Mouse (Mus musculus) lung, embryonic 16.5 days (tissue): ENCODE measurements around the gene Drc1. TPM values are rescaled to one million over a fixed set of nuclear protein-coding genes. Genes with fewer than 3 reads are reported as not detected.
A peak's percentile ranks its signal among the peaks of the same experiment; 100 is the strongest.

ENCODE experiments used
- ATAC-seq: fragments of 200-750 bp; cut with Nextera tagmentation; 2 replicates; pipeline ENCODE4 v1.8.0; 2017; ENCODE audit warnings: low read depth, mild to moderate bottlenecking, moderate library complexity
- H3K27ac ChIP-seq: fragments of 300-500 bp; sonication (generic); 2 replicates; pipeline ENCODE4 v1.5.1; 2014; ENCODE audit warnings: mild to moderate bottlenecking, control low read depth, low read length
- H3K27me3 ChIP-seq: fragments of 300-500 bp; sonication (generic); 2 replicates; pipeline ENCODE4 v1.6.1; 2014; ENCODE audit warnings: low read depth, low read length, mixed read lengths; ENCODE audit not compliant: control insufficient read depth, insufficient read depth
- H3K36me3 ChIP-seq: fragments of 300-500 bp; sonication (generic); 2 replicates; pipeline ENCODE4 v1.6.1; 2014; ENCODE audit warnings: low read length; ENCODE audit not compliant: control insufficient read depth, insufficient read depth
- H3K4me1 ChIP-seq: fragments of 300-500 bp; sonication (generic); replicated peaks from 2 replicates; pipeline ENCODE4 v1.6.1; 2014; ENCODE audit warnings: low read length, mixed read lengths; ENCODE audit not compliant: control insufficient read depth, insufficient read depth
- H3K4me2 ChIP-seq: fragments of 300-500 bp; sonication (generic); 2 replicates; pipeline ENCODE4 v1.6.1; 2014; ENCODE audit warnings: low read depth, low read length, control low read depth
- H3K4me3 ChIP-seq: fragments of 300-500 bp; sonication (generic); 2 replicates; pipeline ENCODE4 v1.5.1; 2014; ENCODE audit warnings: mild to moderate bottlenecking, low read length, control low read depth
- H3K9ac ChIP-seq: fragments of 300-500 bp; sonication (generic); 2 replicates; pipeline ENCODE4 v1.6.1; 2014; ENCODE audit warnings: low read length, control low read depth
- H3K9me3 ChIP-seq: fragments of 300-500 bp; sonication (generic); 2 replicates; pipeline ENCODE4 v1.6.1; 2016; ENCODE audit warnings: low read length; ENCODE audit not compliant: control insufficient read depth
- WGBS: fragments of 180-500 bp; shearing (Covaris S2); extraction: QIAGEN DNeasy Blood & Tissue Kit; methylation state at CpG from one replicate; pipeline ENCODE4 v1.1.7; 2014; 5-methylcytosine and 5-hydroxymethylcytosine counted together
- polyA plus RNA-seq: library from polyadenylated mRNA; unstranded; fragments of >200 nt; fragmentation: Nextera tagmentation; extraction: Ambion mirVana; gene quantifications from 2 replicates; pipeline ENCODE4 v1.2.1, GENCODE M21; 2015

Drc1 gene
- polyA plus RNA-seq, 1 experiment from 2014 or later = 4.8 TPM

DNA sequence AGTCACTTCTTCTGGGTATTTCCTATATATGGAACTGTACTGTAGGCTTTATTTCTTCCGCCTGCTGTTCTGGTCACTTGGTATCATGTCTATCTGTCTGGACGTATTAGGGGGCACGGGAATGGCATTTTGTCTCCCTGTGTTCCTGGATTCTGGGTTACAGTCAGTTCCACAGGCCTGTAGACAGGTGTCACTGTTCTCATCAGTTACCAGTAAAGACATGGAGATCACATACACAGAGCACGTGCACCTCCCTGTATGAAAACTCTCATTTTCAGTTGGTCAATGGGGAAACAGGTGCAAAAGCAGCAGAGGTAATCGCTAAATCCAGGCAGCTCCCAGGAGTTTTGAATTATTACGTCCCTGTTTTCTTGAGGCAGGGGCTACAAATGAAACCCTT lies 106.5 kb downstream of the Drc1 start:
- H3K4me3 ChIP-seq = no peak overlapping the region
- no peaks in the 10 kb centered on the region for H3K27me3 ChIP-seq
- H3K36me3 ChIP-seq = no peaks in the 10 kb centered on the region
- no peak overlapping the region for H3K27ac ChIP-seq
- 69% methylated on average over 6 of the region's 6 CpGs for WGBS
- no peak overlapping the region for H3K9ac ChIP-seq
- H3K4me2 ChIP-seq = no peak overlapping the region
- no peak for ATAC-seq
- H3K9me3 ChIP-seq = no peaks in the 10 kb centered on the region
- H3K4me1 ChIP-seq = no peaks in the 10 kb centered on the region

DNA sequence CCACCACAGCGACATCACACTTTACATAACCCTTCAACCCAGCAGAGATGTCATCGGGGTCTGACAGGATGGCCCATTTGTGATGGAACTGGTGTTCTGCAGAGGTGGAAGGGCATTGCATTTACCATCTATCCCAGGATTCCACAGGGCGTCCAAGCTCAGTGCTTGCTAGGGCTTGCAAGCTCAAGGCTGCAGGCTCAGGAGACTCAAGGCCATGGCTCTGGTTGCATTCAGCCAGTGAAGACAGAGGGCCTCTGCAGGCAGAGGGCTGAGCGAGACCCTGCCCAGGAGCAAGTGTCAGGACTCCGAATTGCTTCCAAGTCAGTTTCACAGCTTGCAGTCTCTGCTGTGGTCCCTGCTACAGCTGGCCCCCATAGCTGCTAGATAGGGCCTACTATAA lies 108.6 kb downstream of the Drc1 start:
- Histone ChIP-seq H3K36me3 (no peaks in the 10 kb centered on the region), H3K9me3 (no peaks in the 10 kb centered on the region), H3K27me3 (no peaks in the 10 kb centered on the region), H3K4me1 (no peaks in the 10 kb centered on the region), H3K4me3 (no peak overlapping the region), H3K9ac (no peak overlapping the region), H3K27ac (no peak overlapping the region), H3K4me2 (no peak overlapping the region)
- WGBS = 78% methylated on average over 5 of the region's 5 CpGs
- no peak for ATAC-seq

DNA sequence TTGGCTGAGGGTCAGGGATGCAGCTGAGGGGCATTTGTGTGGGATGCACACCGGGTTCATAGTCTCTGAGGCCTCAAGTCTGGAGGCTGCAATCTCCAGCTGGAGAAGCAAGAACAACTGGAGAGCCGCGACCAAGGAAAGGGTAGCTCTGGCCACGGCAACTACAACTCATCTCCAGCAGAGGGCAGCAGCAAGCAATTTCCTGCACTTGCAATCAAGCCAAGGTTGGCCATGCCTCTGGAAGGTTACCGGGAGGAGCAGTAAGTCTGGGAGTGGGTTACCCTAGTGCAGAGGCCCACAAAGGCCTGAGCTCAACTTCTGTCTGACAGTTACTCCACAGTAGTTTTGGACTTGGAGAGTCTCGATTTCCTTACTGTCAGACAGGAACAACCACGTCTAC lies 110.3 kb downstream of the Drc1 start:
- peak; percentile 67 for ATAC-seq
- H3K4me2 ChIP-seq = no peak overlapping the region
- no peak overlapping the region for H3K9ac ChIP-seq
- H3K4me3 ChIP-seq = no peak overlapping the region
- H3K36me3 ChIP-seq = no peaks in the 10 kb centered on the region
- no peaks in the 10 kb centered on the region for H3K4me1 ChIP-seq
- WGBS = 25% methylated on average over 7 of the region's 7 CpGs
- no peak overlapping the region for H3K27ac ChIP-seq
- H3K27me3 ChIP-seq = no peaks in the 10 kb centered on the region
- no peaks in the 10 kb centered on the region for H3K9me3 ChIP-seq

DNA sequence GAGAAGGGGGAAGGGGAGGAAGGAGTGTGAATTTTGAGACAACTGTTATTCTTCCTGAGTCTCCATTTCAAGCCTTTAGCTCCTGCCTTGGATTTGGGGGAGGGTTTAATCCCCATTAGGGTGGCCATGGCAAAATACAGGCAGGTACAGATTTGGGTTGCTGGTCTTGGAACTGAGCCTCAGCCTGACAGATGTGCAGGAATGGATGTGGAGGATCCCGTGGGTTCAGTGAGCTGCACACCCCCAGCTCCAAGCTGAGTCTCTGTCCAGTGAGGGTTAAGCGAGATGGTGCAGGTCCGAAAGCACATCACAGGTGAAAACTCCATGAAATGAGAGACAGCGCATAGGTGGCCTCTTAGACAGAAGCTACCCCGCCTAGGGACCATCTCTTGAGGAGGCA lies 119.3 kb downstream of the Drc1 start:
- ATAC-seq = no peak
- WGBS = 86% methylated on average over 5 of the region's 5 CpGs
- Histone ChIP-seq H3K9me3 (no peaks in the 10 kb centered on the region), H3K4me1 (no peaks in the 10 kb centered on the region), H3K4me3 (no peak overlapping the region), H3K27ac (no peak overlapping the region), H3K36me3 (no peaks in the 10 kb centered on the region), H3K27me3 (no peaks in the 10 kb centered on the region), H3K9ac (no peak overlapping the region), H3K4me2 (no peak overlapping the region)

DNA sequence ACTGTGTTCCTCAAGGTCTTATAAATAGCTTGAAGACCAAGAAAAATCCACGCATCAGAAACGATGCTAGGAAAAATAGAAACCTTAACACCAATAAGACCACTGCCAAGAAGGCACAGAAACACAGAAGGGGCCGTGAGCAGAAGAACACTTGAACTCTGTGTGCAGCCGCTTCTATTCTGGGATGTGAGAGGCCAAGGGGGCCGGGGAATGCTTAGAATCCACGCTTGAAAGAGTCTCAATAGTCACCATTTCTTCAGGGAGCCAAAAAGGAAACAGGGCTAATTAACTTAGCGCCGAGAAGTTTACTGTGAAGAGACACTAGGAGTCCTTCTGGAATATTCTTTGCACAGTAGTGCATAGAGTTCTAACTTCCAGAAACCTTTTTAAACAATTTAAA lies 120.0 kb downstream of the Drc1 start:
- ATAC-seq = no peak

GRCm38 (mm10) chr5:30406876-30407275 lies 125.7 kb downstream of the Drc1 start:
- H3K36me3 ChIP-seq = no peaks in the 10 kb centered on the region
- H3K27me3 ChIP-seq = no peaks in the 10 kb centered on the region
- no peak overlapping the region for H3K4me3 ChIP-seq
- H3K9me3 ChIP-seq = no peaks in the 10 kb centered on the region
- ATAC-seq = no peak
- no peaks in the 10 kb centered on the region for H3K4me1 ChIP-seq
- 14% methylated on average over 9 of the region's 9 CpGs for WGBS
- no peak overlapping the region for H3K27ac ChIP-seq
- H3K4me2 ChIP-seq = no peak overlapping the region; the same call in 1 of the 2 replicates
- H3K9ac ChIP-seq = no peak overlapping the region

More for the DNA sequence above, 120.0 kb downstream of the Drc1 start:
- H3K9ac ChIP-seq = no peak overlapping the region
- H3K4me3 ChIP-seq = no peak overlapping the region
- H3K4me1 ChIP-seq = no peaks in the 10 kb centered on the region
- H3K4me2 ChIP-seq = no peak overlapping the region
- no peaks in the 10 kb centered on the region for H3K9me3 ChIP-seq
- no peaks in the 10 kb centered on the region for H3K36me3 ChIP-seq
- 33% methylated on average over 8 of the region's 8 CpGs for WGBS
- H3K27me3 ChIP-seq = no peaks in the 10 kb centered on the region
- no peak overlapping the region for H3K27ac ChIP-seq

GRCm38 (mm10) chr5:30411524-30411923 lies 130.3 kb downstream of the Drc1 start:
- Histone ChIP-seq H3K36me3 (no peaks in the 10 kb centered on the region), H3K4me3 (no peak overlapping the region), H3K9ac (no peak overlapping the region), H3K27me3 (no peaks in the 10 kb centered on the region), H3K27ac (no peak overlapping the region), H3K4me1 (no peaks in the 10 kb centered on the region), H3K4me2 (no peak overlapping the region), H3K9me3 (no peaks in the 10 kb centered on the region)
- 48% methylated on average over 10 of the region's 10 CpGs for WGBS
- ATAC-seq = no peak

- no peak overlapping the region for H3K27ac ChIP-seq
- no peak overlapping the region for H3K9ac ChIP-seq
- no peaks in the 10 kb centered on the region for H3K4me1 ChIP-seq
- 43% methylated on average over 2 of the region's 2 CpGs for WGBS
- H3K9me3 ChIP-seq = no peaks in the 10 kb centered on the region
- ATAC-seq = no peak
- no peak overlapping the region for H3K4me3 ChIP-seq
- no peak overlapping the region for H3K4me2 ChIP-seq
- no peaks in the 10 kb centered on the region for H3K27me3 ChIP-seq
- H3K36me3 ChIP-seq = no peaks in the 10 kb centered on the region
These were observed 134.2 kb downstream of the Drc1 start for GRCm38 (mm10) chr5:30415381-30415780.

DNA sequence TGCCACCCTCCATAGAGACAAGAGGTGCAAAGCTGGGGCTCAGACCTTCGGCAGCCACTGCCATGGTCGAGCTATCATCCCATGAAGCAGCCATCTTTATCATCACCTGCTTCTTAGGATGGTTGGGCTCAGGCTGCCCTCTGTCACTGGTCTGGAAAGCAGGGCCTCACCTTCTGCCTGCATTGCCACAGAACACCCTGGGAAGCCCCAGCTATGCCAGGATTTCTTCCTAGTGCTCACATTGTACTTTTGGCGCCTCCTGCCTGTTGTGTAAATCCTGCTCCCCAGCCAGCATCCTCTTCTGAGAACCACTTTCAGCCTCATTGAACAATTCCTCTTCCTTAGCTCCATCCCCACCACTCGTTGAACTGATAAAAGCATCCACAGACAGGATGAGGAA lies 134.7 kb downstream of the Drc1 start:
- Histone ChIP-seq H3K9ac (no peak overlapping the region), H3K27me3 (no peaks in the 10 kb centered on the region), H3K4me3 (no peak overlapping the region), H3K36me3 (no peaks in the 10 kb centered on the region), H3K4me2 (no peak overlapping the region), H3K4me1 (no peaks in the 10 kb centered on the region), H3K27ac (no peak overlapping the region), H3K9me3 (no peaks in the 10 kb centered on the region)
- 58% methylated on average over 4 of the region's 4 CpGs for WGBS
- no peak for ATAC-seq
